Mouse (Mus musculus): ENCODE measurements around the gene Asgr1. TPM values are rescaled to one million over a fixed set of nuclear protein-coding genes. Genes with fewer than 3 reads are reported as not detected.
"Not testable (repeated sequence)": the region's sequence is repeated elsewhere in the genome, so short reads cannot be mapped to it uniquely, and the experiment has no call there.

Asgr1 gene
- total RNA-seq, 1 experiment from 2014 or later, result not detected

- ATAC-seq (replicated peaks; ENCODE audit: low read depth, poor library complexity, severe bottlenecking), result no peak
Measured at GRCm38 (mm10) chr11:70057805-70058204, 3.9 kb downstream of the Asgr1 start.

- ATAC-seq (replicated peaks; ENCODE audit: low read depth, poor library complexity, severe bottlenecking), result no peak
Measured at GRCm38 (mm10) chr11:70059930-70060329, 6.0 kb downstream of the Asgr1 start.

GRCm38 (mm10) chr11:70063053-70063452 is 9.2 kb downstream of the Asgr1 start:
- ATAC-seq (replicated peaks; ENCODE audit: low read depth, poor library complexity, severe bottlenecking), result no peak

GRCm38 (mm10) chr11:70066701-70067100 is 12.8 kb downstream of the Asgr1 start:
- ATAC-seq (replicated peaks; ENCODE audit: low read depth, poor library complexity, severe bottlenecking), result no peak

- no peak for ATAC-seq (replicated peaks; ENCODE audit: low read depth, poor library complexity, severe bottlenecking)
Measured at GRCm38 (mm10) chr11:70068245-70068644, 14.4 kb downstream of the Asgr1 start.

GRCm38 (mm10) chr11:70070057-70070456 is 16.2 kb downstream of the Asgr1 start:
- no peak for ATAC-seq (replicated peaks; ENCODE audit: low read depth, poor library complexity, severe bottlenecking)

- ATAC-seq (replicated peaks; ENCODE audit: low read depth, poor library complexity, severe bottlenecking), result not testable (repeated sequence)
Measured at GRCm38 (mm10) chr11:70070603-70071002, 16.7 kb downstream of the Asgr1 start.

GRCm38 (mm10) chr11:70074379-70075071 is 20.6 kb downstream of the Asgr1 start:
- ATAC-seq (replicated peaks; ENCODE audit: low read depth, poor library complexity, severe bottlenecking), result peak; percentile 81

- ATAC-seq (replicated peaks; ENCODE audit: low read depth, poor library complexity, severe bottlenecking), result no peak
Measured at GRCm38 (mm10) chr11:70075581-70075980, 21.7 kb downstream of the Asgr1 start.

GRCm38 (mm10) chr11:70077441-70077840 is 23.6 kb downstream of the Asgr1 start:
- no peak for ATAC-seq (replicated peaks; ENCODE audit: low read depth, poor library complexity, severe bottlenecking)

- ATAC-seq (replicated peaks; ENCODE audit: low read depth, poor library complexity, severe bottlenecking), result no peak
Measured at GRCm38 (mm10) chr11:70079175-70079574, 25.3 kb downstream of the Asgr1 start.

GRCm38 (mm10) chr11:70079928-70080327 is 26.0 kb downstream of the Asgr1 start:
- peak; percentile 59 for ATAC-seq (replicated peaks; ENCODE audit: low read depth, poor library complexity, severe bottlenecking)

- peak; percentile 55 for ATAC-seq (replicated peaks; ENCODE audit: low read depth, poor library complexity, severe bottlenecking)
Measured at GRCm38 (mm10) chr11:70080803-70081590, 27.1 kb downstream of the Asgr1 start.

GRCm38 (mm10) chr11:70084563-70084962 is 30.7 kb downstream of the Asgr1 start:
- ATAC-seq (replicated peaks; ENCODE audit: low read depth, poor library complexity, severe bottlenecking), result peak; percentile 66

GRCm38 (mm10) chr11:70091986-70092783 is 38.3 kb downstream of the Asgr1 start, which contains the start of gene Asgr2:
Gene Asgr2 (plus strand): TSS chr11:70092644.
- ATAC-seq (replicated peaks; ENCODE audit: low read depth, poor library complexity, severe bottlenecking), result peak; percentile 78

- ATAC-seq (replicated peaks; ENCODE audit: low read depth, poor library complexity, severe bottlenecking), result 0 out of 2 replicates have a peak, but pooled peaks have one; percentile 22
Measured at GRCm38 (mm10) chr11:70097396-70097795, 43.5 kb downstream of the Asgr1 start.

- no peak for ATAC-seq (replicated peaks; ENCODE audit: low read depth, poor library complexity, severe bottlenecking)
Measured at GRCm38 (mm10) chr11:70099102-70099501, 45.2 kb downstream of the Asgr1 start.

- no peak for ATAC-seq (replicated peaks; ENCODE audit: low read depth, poor library complexity, severe bottlenecking)
Measured at GRCm38 (mm10) chr11:70099809-70100208, 45.9 kb downstream of the Asgr1 start.

GRCm38 (mm10) chr11:70103701-70104315 is 49.9 kb downstream of the Asgr1 start:
- ATAC-seq (replicated peaks; ENCODE audit: low read depth, poor library complexity, severe bottlenecking), result no peak

- no peak for ATAC-seq (replicated peaks; ENCODE audit: low read depth, poor library complexity, severe bottlenecking)
Measured at GRCm38 (mm10) chr11:70107085-70107484, 53.2 kb downstream of the Asgr1 start.

All from common myeloid progenitor, adult 5-6 weeks (primary cell).